Mouse (Mus musculus): ENCODE measurements around the gene Jund. TPM values are rescaled to one million over a fixed set of nuclear protein-coding genes. Genes with fewer than 3 reads are reported as not detected.

Jund gene
- total RNA-seq, 2 experiments from 2014 or later = 221 to 289 TPM

Other genes starting within 250 kb of the Jund start
- gene Klhl26, start 222.0 kb upstream of the Jund start, total RNA-seq (2021) = 10 to 100 TPM; 43.7 to 44.4 TPM
- 100 to 1,000 TPM; 295 to 296 TPM for gene Tmem59l, start 211.6 kb upstream of the Jund start, total RNA-seq (2021)
- 1 to 10 TPM; 1.5 to 2.8 TPM for gene Crlf1, start 205.8 kb upstream of the Jund start, total RNA-seq (2021)
- gene Rex1bd, start 192.2 kb upstream of the Jund start, total RNA-seq (2021) = 100 to 1,000 TPM; 118 to 122 TPM
- gene Uba52, start 188.1 kb upstream of the Jund start, total RNA-seq (2021) = 100 to 1,000 TPM; 924 to 953 TPM
- gene Fkbp8, start 171.2 kb upstream of the Jund start, total RNA-seq (2021) = 100 to 1,000 TPM; 407 to 421 TPM
- 10 to 100 TPM; 44.8 to 46.4 TPM for gene Kxd1, start 171.0 kb upstream of the Jund start, total RNA-seq (2021)
- gene Ell, start 159.5 kb upstream of the Jund start, total RNA-seq (2021) = 10 to 100 TPM; 19.0 to 21.6 TPM
- gene Isyna1, start 104.6 kb upstream of the Jund start, total RNA-seq (2021) = 10 to 100 TPM; 50.4 to 60.8 TPM
- 100 to 1,000 TPM; 250 to 264 TPM for gene Ssbp4, start 90.1 kb upstream of the Jund start, total RNA-seq (2021)
- gene Lrrc25, start 82.8 kb upstream of the Jund start, total RNA-seq (2021) = 1 to 10 TPM in 1 of 2 experiments, under 1 TPM in 1; 0.70 to 1.0 TPM
- gene Gdf15, start 66.5 kb upstream of the Jund start, total RNA-seq (2021) = not detected
- gene Pgpep1, start 38.6 kb upstream of the Jund start, total RNA-seq (2021) = 10 to 100 TPM; 11.6 to 17.9 TPM
- 10 to 100 TPM; 65.0 to 70.9 TPM for gene Lsm4, start 25.7 kb upstream of the Jund start, total RNA-seq (2021)
- gene Iqcn, start 4.5 kb downstream of the Jund start, total RNA-seq (2021) = under 1 TPM; 0.09 to 0.16 TPM
- not detected for gene Gm3336, start 19.6 kb downstream of the Jund start, total RNA-seq (2021)
- gene Pde4c, start 24.8 kb downstream of the Jund start, total RNA-seq (2021) = 1 to 10 TPM; 1.6 to 3.4 TPM
- gene Rab3a, start 55.7 kb downstream of the Jund start, total RNA-seq (2021) = 100 to 1,000 TPM; 870 to 892 TPM
- gene Mpv17l2, start 62.0 kb downstream of the Jund start, total RNA-seq (2021) = 10 to 100 TPM; 31.3 to 31.4 TPM
- gene Pik3r2, start 77.8 kb downstream of the Jund start, total RNA-seq (2021) = 100 to 1,000 TPM; 150 to 153 TPM
- 100 to 1,000 TPM; 317 to 334 TPM for gene Mast3, start 106.1 kb downstream of the Jund start, total RNA-seq (2021)
- under 1 TPM; 0.63 to 0.77 TPM for gene Il12rb1, start 109.5 kb downstream of the Jund start, total RNA-seq (2021)
- 10 to 100 TPM; 12.0 to 13.3 TPM for gene Arrdc2, start 140.8 kb downstream of the Jund start, total RNA-seq (2021)
- gene Kcnn1, start 164.3 kb downstream of the Jund start, total RNA-seq (2021) = 10 to 100 TPM; 17.4 to 19.3 TPM
- 100 to 1,000 TPM; 101 to 102 TPM for gene Ccdc124, start 175.0 kb downstream of the Jund start, total RNA-seq (2021)
- 10 to 100 TPM; 12.8 to 13.0 TPM for gene Slc5a5, start 193.8 kb downstream of the Jund start, total RNA-seq (2021)
- gene Rpl18a, start 198.5 kb downstream of the Jund start, total RNA-seq (2021) = 100 to 1,000 TPM; 682 to 726 TPM
- 10 to 100 TPM; 87.1 to 98.0 TPM for gene Map1s, start 207.0 kb downstream of the Jund start, total RNA-seq (2021)

Measured in left cerebral cortex, adult 18-20 months (tissue).